Mouse (Mus musculus) large intestine, adult 2 months (tissue): Measurements from ENCODE around the gene Gm20388. TPM values are rescaled to one million over a fixed set of nuclear protein-coding genes. Genes with fewer than 3 reads are reported as not detected.

ENCODE experiments used
- DNase-seq: peaks from one replicate; pipeline ENCODE4 v3.0.0-alpha.2; 2012; ENCODE audit warnings: low read depth, low spot score
- WGBS: fragments of 180-500 bp; shearing (Covaris S2); methylation state at CpG from one replicate; pipeline ENCODE4 v1.1.7; 2018; 5-methylcytosine and 5-hydroxymethylcytosine counted together
- polyA plus RNA-seq: library from polyadenylated mRNA; depleted of rRNA; stranded (reverse); fragments of >200 nt; gene quantifications from 2 replicates; pipeline ENCODE4 v1.2.3, GENCODE M21; 2012

Gene Gm20388
- polyA plus RNA-seq, 1 experiment, result 31.5 TPM

- 70% methylated on average over 22 of the region's 22 CpGs for WGBS
- DNase-seq, result no peak
These were observed 319.4 kb downstream of the Gm20388 start for GRCm38 (mm10) chr8:120230081-120230480.

GRCm38 (mm10) chr8:120230715-120231614 is 320.3 kb downstream of the Gm20388 start:
- DNase-seq, result no peak
- 56% methylated on average over 18 of the region's 18 CpGs for WGBS

DNA sequence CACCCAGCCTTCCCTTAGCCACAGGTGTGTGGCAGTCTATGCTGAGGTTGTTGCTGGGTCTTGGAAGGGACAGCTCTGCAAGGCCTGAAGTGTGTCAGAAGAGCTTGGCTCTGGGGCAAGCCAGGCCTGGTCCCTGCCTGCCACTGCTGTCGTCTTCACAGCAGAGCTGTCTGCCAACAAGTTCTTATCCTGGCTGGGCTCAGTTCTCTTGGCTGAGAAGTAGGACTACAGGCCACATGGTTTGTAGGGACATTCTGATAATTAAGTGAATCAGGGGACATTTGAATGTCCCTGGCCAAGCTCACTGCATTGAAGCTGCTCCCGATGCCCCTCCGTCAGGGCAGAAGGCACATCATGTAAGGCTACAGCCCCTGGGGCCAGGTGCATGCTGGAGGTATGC is 321.2 kb downstream of the Gm20388 start:
- DNase-seq, result no peak
- WGBS, result 80% methylated on average over 3 of the region's 3 CpGs

DNA sequence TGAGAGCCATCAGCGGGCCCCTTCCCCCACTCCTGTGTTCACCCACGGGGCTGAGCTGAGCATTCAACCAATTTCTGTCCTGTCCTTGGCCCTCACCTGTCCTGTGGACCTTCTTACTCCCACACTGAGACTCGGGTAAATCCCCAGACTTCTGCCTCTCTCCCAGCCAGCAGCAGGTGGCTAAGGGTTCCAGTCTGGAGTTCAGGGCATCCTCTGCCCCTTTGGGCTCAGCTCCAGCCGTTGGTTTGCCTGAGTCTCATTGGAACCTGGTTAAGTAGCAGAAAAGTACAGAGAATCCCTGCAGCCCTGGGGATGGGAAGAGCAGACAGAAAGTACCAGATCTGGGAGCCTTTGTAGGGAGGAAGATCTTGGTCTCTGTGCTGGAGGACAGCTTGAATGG is 321.8 kb downstream of the Gm20388 start:
- no peak for DNase-seq
- 33% methylated on average over 4 of the region's 4 CpGs for WGBS

- WGBS, result 33% methylated on average over 13 of the region's 13 CpGs
- no peak for DNase-seq
These were observed 322.3 kb downstream of the Gm20388 start for GRCm38 (mm10) chr8:120232913-120233312.

- no peak for DNase-seq
- 60% methylated on average over 12 of the region's 12 CpGs for WGBS
These were observed 323.8 kb downstream of the Gm20388 start for GRCm38 (mm10) chr8:120234457-120234856.

DNA sequence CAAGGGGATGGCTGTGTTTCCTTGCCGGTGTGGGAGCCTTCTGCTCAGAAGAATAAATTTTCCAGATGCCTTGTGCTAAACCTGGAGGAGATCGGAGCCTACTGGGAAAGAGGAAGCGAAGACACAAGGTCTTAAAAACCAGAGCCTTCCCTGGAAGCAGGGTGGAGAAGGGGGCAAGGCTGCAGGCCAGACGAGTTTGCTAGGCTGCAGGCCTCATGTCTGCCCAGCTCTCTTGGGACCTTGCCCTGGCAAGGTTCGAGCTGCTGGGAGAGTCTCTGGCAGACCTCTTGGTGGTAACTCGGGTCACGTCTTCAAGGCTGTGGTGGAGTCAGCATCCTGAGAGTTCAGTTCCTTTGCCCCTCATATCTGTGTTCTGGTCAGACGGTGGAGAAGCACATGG is 324.2 kb downstream of the Gm20388 start:
- 65% methylated on average over 8 of the region's 8 CpGs for WGBS
- DNase-seq, result no peak

GRCm38 (mm10) chr8:120243222-120243621 is 332.6 kb downstream of the Gm20388 start:
- WGBS, result 55% methylated on average over 4 of the region's 4 CpGs
- no peak for DNase-seq

GRCm38 (mm10) chr8:120243916-120244451 is 333.3 kb downstream of the Gm20388 start:
- no peak for DNase-seq
- 48% methylated on average over 5 of the region's 5 CpGs for WGBS

DNA sequence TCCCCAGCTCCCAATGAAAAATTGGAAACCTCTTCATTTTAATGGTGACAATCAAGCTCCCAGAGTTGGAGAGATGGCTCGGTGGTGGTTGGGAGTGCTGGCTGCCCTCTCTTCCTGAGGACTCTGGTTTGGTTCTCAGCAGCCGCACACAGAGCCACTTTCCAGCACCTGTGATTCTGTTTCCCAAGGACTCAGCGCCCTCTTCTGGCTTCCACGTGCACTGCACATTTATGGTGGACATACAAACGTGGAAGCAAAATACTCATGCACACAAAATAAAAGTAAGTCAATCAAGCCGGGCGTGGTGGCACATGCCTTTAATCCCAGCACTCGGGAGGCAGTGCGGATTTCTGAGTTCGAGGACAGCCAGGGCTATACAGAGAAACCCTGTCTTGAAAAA is 333.9 kb downstream of the Gm20388 start:
- no peak for DNase-seq
- 96% methylated on average over 10 of the region's 10 CpGs for WGBS

GRCm38 (mm10) chr8:120247618-120248017 is 337.0 kb downstream of the Gm20388 start:
- no peak for DNase-seq
- 63% methylated on average over 5 of the region's 5 CpGs for WGBS

DNA sequence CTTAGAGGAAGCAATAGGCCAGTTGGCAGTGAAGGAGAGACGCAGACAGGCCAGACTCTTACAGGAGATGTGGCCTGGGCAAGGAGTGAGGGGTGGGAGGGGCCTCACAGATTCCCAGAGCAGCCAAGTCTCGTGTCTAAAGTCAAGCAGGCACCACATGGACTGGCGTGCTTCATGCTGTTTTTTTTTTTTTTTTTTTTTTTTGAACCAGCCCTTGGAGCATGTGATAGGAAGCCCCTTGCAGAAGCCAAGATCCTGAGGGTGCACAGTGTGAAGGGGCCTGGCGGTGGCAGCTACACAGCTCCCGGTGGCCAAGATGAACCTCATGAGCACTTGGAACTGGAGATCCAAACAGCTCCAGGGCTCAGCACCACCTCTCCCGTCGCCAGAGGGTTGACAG is 337.4 kb downstream of the Gm20388 start:
- no peak for DNase-seq
- WGBS, result 66% methylated on average over 7 of the region's 7 CpGs

- WGBS, result 88% methylated on average over 4 of the region's 4 CpGs
- no peak for DNase-seq
These were observed 337.8 kb downstream of the Gm20388 start for GRCm38 (mm10) chr8:120248451-120248850.

DNA sequence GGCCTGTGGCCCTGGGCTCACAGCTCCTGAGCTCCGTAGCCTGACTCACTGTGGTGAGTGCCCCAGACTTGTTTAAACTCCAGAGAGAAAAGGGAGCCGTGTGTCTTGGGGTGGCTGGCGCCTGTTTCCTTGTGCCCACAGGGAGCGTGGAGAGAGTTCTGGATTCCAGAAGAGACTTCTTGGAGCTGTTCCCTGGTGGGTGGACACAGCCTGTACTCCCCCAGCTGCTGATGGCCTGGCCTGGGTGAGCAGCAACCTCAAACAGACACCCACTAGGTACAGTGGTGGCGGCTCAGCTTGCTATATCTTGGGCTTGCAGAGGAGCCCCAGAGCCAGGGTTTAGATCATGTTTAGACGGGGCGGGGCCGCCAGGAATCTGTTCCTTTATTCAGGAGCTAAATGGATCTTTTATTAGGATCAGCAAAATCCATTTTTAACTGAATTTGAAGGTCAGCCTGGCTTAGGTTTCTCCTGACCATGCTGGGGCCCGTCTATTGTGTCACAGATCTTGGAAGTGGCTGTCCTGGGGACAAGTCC is 339.2 kb downstream of the Gm20388 start:
- no peak for DNase-seq
- 78% methylated on average over 9 of the region's 9 CpGs for WGBS

- no peak for DNase-seq
- 83% methylated on average over 16 of the region's 16 CpGs for WGBS
These were observed 340.2 kb downstream of the Gm20388 start for GRCm38 (mm10) chr8:120250750-120251410.

- 60% methylated on average over 9 of the region's 9 CpGs for WGBS
- DNase-seq, result no peak
These were observed 340.9 kb downstream of the Gm20388 start for GRCm38 (mm10) chr8:120251411-120252035.

DNA sequence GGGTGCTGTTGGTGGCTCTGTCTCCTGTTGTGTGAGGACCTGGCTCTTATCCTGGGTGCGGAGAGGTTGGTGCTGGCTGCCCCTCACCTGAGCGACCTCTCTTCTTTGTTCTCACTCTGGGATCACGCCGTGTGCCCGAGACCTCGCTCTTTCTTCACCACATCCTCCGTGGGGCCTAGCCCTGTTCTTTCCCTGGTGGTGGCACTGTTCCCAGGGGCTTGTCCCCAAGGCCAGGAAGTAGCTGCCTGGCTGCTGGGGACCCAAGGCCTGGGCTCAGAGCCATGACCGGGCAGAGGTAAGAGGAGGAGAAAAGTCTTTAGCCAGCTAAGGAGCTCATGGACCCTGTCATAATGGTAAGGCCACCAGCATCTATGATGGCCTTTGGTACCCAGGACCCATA is 343.0 kb downstream of the Gm20388 start:
- no peak for DNase-seq
- 48% methylated on average over 8 of the region's 8 CpGs for WGBS

GRCm38 (mm10) chr8:120255406-120255987 is 344.9 kb downstream of the Gm20388 start:
- 39% methylated on average over 6 of the region's 6 CpGs for WGBS
- DNase-seq, result no peak

DNA sequence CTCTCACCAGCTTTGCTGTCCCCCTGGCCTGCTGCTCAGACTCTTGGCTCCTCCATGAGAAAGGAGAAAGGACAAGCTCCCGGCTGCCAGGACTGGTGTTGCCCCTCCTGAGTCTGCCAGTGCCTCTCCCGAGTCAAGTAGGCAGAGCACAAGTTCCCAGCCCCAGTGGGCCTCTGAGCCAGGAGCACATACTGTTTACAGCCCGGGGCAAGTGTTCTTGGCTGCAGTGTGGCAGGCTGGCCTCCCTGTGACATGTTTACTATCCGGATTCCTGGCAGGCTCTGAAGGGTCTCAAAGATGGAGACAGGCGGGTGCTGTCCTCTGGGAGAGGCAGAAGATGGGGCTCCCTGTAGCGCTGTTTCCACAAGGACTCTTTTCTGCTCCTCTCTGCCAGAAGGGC is 346.3 kb downstream of the Gm20388 start:
- no peak for DNase-seq
- 31% methylated on average over 6 of the region's 6 CpGs for WGBS

- WGBS, result 95% methylated on average over 13 of the region's 13 CpGs
- DNase-seq, result no peak
These were observed 348.6 kb downstream of the Gm20388 start for GRCm38 (mm10) chr8:120259206-120259605.
